ENCODE assay signal across 17 mouse cellular contexts in genomic region chrX:77522842-77523375, GRCm38 (mm10).
"Had no signal": no experiment of that assay in that cellular context is flagged by ENCODE, and none has a peak within 500 bp of the region (broad histone marks: within the 10 kb centered on the region; RNA-seq: fewer than 3 reads in every experiment).

No protein-coding gene starts in this region.

- DNase-seq: kidney, adult 11 months; kidney, postnatal 25 days; layer of hippocampus, adult 9-11 months; layer of hippocampus, postnatal 36 days; liver; liver, embryonic 13.5 days; liver, postnatal 0 days; lung, postnatal 14 days; retina, postnatal 1 day; right cerebral cortex, postnatal 4 days; spleen, adult 18-20 months had no signal

- H3K9ac ChIP-seq: limb, embryonic 12.5 days; liver, embryonic 13.5 days; liver, postnatal 0 days; lung, embryonic 15.5 days; midbrain, embryonic 12.5 days; neural tube, embryonic 13.5 days had no signal

- H3K4me3 ChIP-seq: limb, embryonic 12.5 days; liver, embryonic 13.5 days; lung, embryonic 15.5 days; midbrain, embryonic 12.5 days; neural tube, embryonic 13.5 days had no signal

- H3K27ac ChIP-seq: limb, embryonic 12.5 days; liver, embryonic 13.5 days; lung, embryonic 15.5 days; macrophage; neural tube, embryonic 13.5 days had no signal

- ATAC-seq: liver, postnatal 0 days; midbrain, embryonic 16.5 days had no signal

- H3K4me1 ChIP-seq: midbrain, embryonic 12.5 days had no signal

- H3K4me2 ChIP-seq: limb, embryonic 12.5 days; liver, embryonic 13.5 days; lung, embryonic 15.5 days; midbrain, embryonic 12.5 days; neural tube, embryonic 13.5 days had no signal

- H3K9me3 ChIP-seq: limb, embryonic 12.5 days; liver, embryonic 13.5 days; lung, embryonic 15.5 days; midbrain, embryonic 12.5 days; neural tube, embryonic 13.5 days had no signal

- H3K36me3 ChIP-seq: limb, embryonic 12.5 days; liver, embryonic 13.5 days; lung, embryonic 15.5 days; midbrain, embryonic 12.5 days; neural tube, embryonic 13.5 days had no signal

- H3K27me3 ChIP-seq: limb, embryonic 12.5 days; liver, embryonic 13.5 days; lung, embryonic 15.5 days; midbrain, embryonic 12.5 days; neural tube, embryonic 13.5 days had no signal
